Mouse (Mus musculus) ES-CJ7 (cell line): ENCODE data around the gene Sdk1.

Experiments used
- DNase-seq: peaks from one replicate; pipeline ENCODE4 v3.0.0; 2011; ENCODE audit warnings: low read depth, low spot score

The Sdk1 gene

DNA sequence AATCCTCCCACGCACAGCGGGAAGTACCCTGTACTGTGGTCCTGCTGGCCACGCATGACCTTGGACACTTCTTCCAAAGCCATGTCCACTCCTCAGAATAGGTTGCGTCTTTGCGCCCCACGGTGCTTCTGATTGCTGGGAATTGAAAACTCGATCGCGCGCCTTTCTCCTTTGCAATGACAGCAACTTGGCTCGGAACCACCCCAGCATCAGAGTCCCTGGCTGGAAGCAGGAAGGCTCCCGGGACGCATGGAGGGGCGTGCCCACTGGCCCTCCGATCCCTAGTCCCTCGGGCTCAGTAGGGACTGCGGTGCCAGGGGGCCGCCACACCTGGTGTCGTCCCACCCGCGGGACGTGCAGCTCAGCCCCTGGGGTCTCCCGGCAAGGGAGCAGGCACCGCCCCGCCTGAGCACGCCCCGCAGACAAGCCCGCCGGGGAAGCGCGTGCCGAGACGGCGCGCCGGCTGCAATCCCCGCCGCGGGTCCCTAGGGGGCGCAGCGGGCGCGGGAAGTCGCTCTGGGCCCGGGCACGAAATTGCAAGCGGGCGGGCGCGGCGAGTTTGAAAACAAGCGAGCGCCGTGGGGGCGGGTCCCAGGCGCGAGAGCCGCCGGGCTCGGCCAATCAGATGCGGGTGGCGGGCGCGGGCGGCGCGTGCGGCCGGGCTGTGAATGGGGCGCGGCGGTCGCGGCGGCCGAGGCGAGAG, at the start of gene Sdk1:
Gene Sdk1, plus strand, starts transcription at position 650 of the 703 bp plus-strand sequence.
- peak; percentile 93 for DNase-seq

DNA sequence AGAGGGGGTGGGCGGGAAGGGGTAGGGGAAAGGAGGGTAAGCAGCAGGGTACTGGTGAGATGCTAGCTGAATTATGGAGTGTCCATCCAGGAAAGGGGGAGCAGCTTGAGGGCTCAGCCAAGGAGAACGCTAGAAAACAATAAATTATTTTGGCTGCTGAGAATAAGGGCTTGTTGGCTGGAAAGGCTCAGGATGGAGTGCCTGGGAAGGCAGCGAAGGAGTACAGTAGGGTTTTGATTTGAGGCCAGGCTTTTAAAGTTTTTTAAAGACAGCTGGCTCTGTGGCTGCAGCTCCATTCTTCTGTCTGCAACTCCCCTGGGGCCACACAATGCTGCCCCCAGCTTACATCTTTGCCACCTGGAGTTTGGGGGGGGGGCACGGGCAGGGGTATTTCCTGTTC, 44.0 kb upstream of the Sdk1 start:
- no peak for DNase-seq

DNA sequence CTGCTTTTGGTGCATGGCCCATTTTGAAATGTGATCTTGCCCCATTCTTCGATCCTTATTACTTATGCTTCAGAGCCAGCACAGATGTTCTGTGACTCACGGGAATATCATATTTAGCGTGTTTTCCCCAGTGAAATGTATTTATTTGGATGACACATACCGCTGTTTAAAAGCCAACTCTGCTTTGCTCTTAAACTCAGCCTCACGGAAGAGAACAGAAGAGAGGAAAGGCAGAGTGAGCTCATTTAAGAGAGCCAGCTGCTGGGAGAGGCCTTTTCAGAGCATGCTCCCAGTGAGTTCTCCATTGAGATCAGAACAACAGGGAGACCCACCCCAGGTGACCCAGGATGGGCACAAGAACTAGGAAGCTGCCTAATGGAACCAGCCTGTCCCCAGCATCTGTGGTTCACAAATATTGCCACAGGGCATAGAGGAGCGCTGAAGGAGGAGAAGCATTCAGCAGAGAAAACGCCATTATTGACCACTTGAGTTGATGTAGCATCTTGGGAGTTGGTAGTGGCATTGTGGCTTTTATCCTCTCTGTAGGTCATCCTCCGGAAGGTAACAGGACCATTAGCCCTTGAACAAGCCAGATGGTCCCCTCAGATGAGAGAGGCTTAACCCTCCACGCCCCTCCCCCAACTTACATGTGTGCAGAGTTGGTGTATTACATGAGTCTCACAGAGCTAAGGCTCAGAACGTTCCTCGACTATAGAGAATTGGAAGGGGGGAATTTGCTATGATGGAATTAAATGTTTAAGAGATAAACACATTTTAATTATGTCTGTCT, 38.8 kb upstream of the Sdk1 start:
- no peak for DNase-seq

DNA sequence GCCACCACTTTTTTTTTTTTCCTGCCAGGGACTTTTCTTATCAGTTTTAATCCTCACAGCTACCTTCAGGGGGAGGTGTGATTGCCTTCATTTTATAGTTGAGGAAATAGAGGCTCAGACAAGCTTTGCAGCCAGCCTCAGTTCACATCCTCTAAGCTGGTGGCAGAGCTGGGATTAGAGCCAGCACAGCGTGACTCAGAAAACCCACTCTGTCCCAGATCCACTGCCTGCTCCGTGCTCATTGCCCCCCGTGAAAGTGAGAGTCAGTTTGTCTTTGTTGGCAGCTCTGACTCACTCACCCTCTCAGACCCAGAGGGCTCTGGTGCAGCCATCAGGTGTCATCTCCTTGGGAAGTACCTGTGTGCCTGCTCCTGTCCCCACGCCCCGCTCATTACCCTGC, 34.2 kb upstream of the Sdk1 start:
- DNase-seq = no peak

DNA sequence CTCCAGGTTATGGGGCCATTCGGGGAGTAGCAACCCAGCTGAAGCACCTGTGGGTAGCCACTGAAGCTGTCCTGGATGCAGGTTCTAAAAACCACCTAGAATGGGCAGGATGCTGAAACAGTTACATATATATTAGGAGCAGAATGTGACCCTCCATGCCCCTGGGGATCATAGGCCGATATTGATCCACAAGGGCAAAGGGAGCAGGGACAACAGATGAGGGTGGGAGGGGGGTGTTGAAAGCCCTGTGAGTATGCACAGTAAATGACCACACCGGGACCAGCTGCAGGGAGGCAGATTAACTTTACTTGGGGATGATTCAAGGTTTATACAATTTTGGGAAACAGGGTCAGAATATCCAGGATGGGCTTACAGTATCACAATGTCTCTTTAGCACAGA, 16.0 kb upstream of the Sdk1 start:
- DNase-seq = no peak

DNA sequence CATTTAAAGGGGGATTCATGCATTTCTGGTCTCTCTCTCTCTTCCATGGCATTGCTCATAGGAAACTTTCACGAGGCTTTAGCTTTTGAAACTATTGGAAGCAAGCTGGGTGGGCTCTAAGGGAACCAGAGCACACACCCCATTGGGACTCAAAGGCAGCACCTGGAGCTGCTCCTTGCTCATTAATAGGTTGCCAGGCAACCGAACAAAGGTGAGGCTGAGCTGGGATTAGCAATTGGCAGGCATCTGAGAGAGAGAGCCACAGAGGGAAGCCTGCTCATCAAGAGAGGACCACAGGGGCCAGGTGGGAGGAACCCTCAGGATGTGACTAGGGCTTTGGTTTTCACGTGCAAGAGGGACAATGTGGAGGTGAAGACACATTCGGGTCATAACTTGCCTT, 7.0 kb upstream of the Sdk1 start:
- DNase-seq = peak; percentile 20

DNA sequence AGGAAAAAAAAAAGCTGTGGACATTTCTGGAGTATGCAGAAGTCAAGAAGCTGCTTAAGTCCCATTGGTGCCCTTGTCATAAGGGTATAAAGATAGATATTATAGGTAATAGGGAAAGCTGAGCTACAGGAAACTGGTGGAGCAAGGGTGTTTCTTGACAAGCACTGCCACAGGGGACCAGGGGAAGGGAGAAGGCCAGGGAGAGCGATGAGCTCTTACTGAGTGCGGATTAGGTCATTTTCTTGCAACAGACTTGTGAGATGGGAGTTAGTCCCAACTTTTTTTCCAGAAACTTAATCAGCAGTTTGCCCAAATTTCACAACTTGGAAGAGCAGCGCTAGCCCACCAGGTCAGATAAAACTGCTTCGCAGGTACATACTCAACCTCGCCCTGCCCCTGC, 1.9 kb upstream of the Sdk1 start:
- DNase-seq = no peak

DNA sequence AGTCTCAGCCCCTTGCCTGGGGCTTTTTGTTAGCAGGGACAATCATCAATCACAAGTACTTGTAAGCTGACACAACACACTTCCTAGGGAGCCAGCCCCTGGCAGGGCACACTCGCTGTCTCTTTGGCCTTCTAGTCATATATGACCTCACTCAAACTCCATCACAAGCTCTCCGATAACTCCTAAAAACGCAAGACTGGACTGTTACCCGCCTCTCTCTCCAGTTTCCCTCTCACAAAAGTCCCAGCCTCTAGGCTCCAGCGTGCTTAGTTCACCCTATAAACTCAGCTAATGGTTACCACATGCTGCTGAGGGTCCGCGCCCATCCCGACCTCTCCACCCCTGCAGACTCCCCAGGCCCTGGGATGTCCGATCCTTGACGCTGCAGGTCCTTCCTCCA, 849 bp upstream of the Sdk1 start:
- DNase-seq = peak; percentile 19

DNA sequence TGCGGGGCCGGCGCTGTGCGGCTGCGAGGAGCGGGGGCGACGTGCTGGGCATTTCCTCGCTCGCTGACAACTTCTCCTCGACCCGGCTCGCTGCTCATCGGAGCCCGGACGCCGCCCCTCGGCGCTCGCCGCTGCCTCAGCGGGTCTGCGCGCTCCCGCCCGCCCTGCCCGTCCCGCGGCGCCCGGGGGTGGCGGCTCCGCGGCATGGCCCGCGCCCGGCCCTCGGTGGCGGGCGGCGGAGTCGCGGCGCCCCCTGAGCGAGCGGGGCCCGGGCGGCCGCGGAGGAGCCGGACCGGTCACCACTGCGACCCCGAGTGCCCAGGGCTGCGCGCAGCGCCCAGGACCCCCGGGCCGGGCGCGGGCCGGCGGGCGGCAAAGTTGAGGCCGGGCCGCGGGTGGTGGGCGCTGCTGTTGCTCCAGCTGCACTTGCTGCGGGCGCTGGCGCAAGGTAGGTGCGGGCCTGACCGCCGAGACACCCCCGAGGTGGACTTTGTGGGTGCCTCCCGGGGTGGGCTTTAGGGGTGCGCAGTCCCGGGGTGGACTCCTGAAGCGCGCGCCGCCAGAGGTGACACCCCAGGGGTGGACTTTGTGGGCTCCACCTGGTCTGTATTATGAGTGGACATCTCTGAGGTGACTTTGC, 475 bp downstream of the Sdk1 start:
- DNase-seq = no peak

DNA sequence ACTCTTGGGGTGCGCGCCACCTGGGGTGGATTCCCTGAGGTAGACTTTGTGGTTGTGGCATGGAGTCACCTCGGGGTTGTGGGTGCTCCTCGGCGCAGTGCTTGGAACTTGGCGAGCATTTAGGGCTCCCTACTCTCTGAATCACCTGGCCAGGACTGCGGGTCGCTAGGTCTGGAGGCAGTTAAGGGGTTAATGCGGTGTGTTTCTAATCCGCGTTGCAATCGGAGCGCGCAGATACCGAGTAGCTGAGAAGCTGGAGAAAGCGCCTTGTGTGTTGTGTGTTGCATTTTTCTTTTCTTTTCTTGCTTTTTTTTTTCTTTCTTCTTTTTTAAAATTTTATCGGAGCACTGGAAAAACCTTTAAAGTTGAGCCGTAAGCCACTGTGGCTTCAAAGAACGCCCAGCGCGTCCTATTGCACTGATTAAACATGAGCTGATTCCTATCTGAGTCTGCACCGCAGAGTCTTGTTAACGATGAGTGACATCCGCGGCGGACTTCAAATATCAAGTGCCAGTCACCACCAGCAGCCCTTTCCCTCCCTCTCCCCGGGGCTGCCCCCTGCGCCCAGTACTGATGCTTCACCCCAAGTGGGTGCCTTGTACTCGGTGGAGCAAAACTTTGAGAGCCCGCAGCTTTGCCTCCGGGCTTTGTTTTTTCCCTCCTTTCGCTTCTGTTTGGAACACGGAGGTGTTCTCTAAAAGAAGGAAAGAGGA, 2.1 kb downstream of the Sdk1 start:
- peak; percentile 20 for DNase-seq

DNA sequence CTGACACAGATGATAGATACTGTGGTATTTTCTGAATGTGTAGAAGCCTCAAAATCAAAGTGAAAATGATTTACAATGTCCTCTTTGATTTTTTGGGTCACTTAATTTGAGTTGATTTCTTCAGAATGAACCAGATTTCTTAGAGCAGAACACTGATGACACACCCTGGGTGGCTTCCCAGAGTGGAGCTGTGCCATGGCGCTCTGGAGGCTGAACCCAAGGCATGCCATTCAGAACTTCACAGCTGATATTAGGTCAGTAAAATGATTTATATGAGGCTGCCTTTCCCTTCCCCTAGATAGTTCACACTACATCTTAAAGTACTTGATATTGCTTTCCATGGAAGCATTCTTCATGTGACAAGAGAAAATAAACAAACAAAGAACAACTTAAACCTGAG, 23.0 kb downstream of the Sdk1 start:
- no peak for DNase-seq

DNA sequence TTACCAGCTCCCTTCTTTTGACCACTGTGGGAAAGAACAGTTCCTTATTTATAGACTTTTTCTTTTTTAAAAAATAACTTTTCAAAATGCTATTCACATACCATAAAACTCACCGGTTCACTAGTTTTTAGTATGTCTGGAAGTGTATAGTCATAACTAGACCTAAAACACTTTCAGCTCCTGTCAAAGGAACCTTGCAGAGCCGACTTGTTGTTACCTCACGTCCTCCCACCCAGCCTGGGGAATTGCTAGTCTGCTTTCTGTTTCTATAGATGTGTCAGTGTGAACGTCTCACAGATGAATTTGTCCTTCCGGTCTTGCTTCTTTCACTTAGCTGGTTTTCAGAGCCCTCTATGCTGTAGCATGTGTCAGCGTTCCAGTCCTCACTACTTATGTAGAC, 35.8 kb downstream of the Sdk1 start:
- DNase-seq = no peak

DNA sequence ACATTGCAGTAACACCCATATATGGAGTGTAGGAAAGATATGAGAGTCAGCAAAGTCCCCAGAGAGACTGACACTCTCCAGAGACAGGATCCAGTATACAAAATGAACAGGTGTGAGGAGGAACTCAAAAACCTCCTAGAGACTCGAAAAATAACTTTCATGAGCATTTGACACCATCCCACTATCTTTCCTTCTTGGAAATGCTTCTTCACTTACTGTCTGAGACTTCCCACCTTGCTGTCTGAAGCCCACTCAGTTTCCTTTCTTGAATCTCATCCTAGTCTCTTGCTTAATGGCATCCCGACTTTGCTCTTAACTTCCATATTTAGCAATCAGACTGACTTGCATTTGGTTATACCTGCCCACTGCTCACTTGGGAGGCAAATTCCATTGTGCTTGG, 40.5 kb downstream of the Sdk1 start:
- DNase-seq = no peak

DNA sequence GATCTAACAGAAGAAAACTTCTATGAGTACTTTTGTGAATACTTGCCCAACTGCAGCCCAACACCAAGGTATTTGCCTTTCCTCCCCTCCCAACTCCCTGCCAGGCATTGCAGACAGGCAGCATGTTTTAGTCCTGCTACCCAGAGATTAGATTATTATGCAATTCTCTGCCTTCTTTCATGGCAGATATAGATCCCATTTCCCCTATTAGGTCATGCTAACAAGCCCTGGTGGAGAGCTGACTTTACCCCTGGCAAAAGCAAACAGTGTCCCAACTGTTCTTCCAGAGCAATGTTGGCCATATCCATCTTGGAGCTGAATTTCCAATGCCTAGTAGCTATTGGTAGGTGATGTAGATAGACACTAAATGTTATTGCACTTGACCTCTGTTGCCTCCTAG, 48.3 kb downstream of the Sdk1 start:
- no peak for DNase-seq

DNA sequence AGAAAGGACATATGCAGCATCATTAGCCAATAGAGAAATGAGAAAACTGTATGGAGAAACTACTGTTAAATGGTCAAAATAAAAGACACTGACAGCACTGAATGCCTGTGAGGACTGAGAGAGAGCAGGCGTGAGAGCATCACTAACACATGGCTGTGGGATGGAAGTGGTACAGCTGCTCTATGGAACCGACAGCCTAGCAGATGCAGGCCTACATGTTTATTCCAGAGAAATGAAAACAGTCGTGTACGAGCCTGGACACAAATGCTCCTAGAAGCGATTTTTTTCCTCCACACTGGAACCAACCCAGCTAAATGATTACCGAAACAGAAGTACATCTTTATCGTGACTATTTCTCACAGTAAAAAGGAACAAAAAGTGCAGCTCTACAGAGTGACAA, 54.0 kb downstream of the Sdk1 start:
- DNase-seq = no peak

DNA sequence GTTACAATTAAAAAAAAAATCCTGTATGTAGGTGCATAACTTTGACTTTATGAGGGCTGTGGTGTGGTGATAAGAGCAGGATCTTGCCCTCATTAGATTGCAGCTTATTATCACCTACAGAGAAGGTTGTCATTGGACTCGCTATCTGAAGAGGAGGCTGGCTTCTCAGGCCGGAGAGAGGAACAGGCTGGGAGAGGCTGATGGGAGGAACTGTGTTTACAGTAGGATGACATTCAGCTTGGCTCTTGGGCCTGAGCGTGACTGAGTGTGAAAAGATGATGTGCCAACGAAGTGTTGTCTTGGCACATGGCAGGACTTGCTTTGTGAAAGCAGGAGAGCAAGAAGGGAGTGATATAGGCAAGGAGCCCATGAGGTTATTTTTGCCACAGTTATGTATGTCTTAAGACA, 61.0 kb downstream of the Sdk1 start:
- no peak for DNase-seq

DNA sequence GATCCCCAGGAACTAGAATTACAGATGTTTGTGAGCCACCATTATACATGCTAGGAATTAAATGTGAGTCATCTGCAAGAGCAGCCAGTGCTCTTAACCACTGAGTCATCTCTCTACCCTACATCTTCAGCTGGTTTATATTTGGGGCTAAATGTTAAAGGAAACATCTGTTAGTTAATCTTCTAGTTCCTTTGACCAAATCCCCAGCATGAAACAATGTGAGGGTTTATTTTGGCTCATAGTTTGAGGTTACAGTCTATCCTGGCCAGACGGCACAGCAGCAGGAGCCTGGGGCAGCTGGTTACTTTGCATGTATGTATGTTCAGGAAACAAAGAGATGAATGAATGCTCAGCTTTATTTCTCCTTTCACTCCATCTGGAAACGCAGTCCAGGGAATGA, 62.5 kb downstream of the Sdk1 start:
- no peak for DNase-seq

DNA sequence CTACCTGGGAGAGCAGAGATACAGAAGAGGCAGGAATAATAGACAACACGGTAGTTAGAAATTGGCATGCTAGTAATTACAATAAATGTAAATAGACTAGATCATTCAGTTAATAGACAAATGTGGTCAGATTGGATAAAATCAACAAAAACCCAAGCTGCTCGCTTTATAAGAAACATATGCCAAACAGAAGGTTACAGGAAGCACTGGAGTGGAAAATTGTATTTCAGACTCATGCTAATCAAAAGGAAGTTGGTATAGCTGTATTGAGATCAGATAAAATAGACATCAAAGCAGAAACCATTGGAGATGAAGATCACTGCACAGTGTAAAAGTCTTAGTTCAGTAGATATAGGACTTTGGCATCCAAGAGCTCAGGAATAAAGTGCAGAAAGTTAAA, 63.4 kb downstream of the Sdk1 start:
- DNase-seq = no peak

DNA sequence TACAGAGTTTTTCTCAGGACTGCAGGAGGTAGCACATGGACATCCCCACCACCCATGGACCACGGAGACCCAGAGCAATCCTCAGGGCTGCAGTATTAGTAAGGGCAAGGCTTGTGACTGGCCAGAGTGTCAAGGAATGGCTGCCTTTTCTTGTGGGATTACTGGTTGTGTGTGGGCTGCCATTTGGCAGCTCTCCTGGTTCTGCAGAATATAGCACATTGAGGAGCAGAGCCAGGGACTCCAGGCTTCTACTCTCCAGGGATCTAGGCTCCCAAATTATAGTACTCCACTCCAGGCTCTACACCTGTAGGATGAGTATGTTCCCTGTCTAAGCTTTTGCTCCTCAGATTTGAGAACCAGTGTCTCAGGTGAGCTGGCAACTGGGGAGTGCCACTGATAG, 69.4 kb downstream of the Sdk1 start:
- DNase-seq = no peak

DNA sequence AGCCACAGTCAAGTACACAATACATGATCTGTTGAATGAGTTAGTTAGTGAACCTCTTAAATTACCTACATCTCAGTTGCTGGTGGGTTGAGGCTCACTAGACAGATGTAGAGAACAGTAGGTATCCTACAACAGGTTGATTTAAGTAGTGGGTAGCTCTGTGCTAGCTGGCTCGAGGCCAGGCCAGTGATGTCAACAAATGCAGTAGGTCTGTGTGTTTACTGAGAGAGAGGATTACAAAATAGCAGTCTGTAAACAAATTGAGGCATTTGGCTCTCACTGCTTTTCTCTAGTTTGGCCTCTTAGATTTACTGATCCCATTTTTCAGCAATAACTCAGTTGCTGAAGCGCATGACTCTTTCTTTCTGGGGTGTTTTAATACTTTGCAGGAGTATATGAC, 70.5 kb downstream of the Sdk1 start:
- DNase-seq = no peak

DNA sequence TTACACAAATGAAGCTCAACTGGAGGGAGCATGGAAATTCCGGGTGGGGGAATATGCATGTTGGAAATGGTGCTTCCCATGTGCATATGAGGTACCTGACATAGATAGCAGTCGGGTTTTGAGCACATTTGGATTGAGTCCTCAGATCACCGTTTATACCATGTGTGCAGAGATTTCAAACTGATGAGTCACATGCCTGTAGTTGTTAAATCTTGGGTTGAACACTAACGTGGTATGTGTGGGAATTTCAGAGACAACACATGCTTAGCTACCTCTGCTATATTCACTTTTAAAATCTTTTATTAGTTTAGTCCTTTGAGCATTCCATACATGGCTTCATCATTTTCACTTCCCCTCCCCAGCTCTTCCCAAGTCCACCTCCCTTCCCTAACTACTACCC, 71.0 kb downstream of the Sdk1 start:
- DNase-seq = no peak

DNA sequence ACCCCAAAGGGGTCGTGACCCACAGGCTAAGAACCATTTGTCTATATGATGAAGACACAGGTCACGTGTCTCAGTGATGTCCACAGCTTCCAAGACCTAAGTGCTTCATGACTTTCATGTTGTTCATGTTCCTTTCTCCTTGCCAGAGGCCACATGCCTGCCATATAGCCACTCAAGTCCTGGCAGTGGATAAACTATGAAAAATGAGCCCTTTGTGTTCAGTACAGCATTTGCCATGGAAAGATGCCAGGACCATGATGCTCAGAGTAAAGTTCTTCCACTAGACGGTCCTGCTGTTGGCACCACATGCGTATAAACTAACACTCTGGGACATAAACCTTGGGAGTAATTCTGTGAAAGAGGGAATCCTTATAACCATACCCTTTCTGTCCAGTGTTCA, 75.8 kb downstream of the Sdk1 start:
- DNase-seq = no peak
